Comparison of ENCODE assay signal across 22 mouse cellular contexts in genomic region chr9:86985105-86985504, GRCm38 (mm10). TPM values are rescaled to one million over a fixed set of nuclear protein-coding genes. Genes with fewer than 3 reads are reported as not detected.
"Had no signal": no experiment of that assay in that cellular context is flagged by ENCODE, and none has a peak within 500 bp of the region (broad histone marks: within the 10 kb centered on the region; RNA-seq: fewer than 3 reads in every experiment).

No protein-coding gene starts in this region.

- H3K4me2 ChIP-seq: lung, embryonic 15.5 days; midbrain, embryonic 12.5 days; neural tube, embryonic 13.5 days; neural tube, embryonic 15.5 days had no signal

- H3K27ac ChIP-seq: lung, embryonic 15.5 days; midbrain, embryonic 10.5 days; midbrain, embryonic 12.5 days; neural tube, embryonic 13.5 days; neural tube, embryonic 15.5 days had no signal

- H3K36me3 ChIP-seq: lung, embryonic 15.5 days; midbrain, embryonic 10.5 days; midbrain, embryonic 12.5 days; neural tube, embryonic 13.5 days; neural tube, embryonic 15.5 days had no signal

- H3K9ac ChIP-seq: lung, embryonic 15.5 days; midbrain, embryonic 12.5 days; neural tube, embryonic 13.5 days; neural tube, embryonic 15.5 days had no signal

- H3K9me3 ChIP-seq: lung, embryonic 15.5 days; midbrain, embryonic 10.5 days; midbrain, embryonic 12.5 days; neural tube, embryonic 13.5 days; neural tube, embryonic 15.5 days had no signal

- DNase-seq: lung, adult 18-20 months; lung, postnatal 14 days; lung, postnatal 36 days; midbrain, embryonic 14.5 days; retina, postnatal 1 day; right cerebral cortex, adult 18-20 months; right cerebral cortex, postnatal 25 days; right cerebral cortex, postnatal 4 days; spleen, adult 18-20 months; thymus, adult 18-20 months; thymus, postnatal 14 days; thymus, postnatal 36 days had no signal

- H3K4me3 ChIP-seq: lung, embryonic 15.5 days; midbrain, embryonic 10.5 days; midbrain, embryonic 12.5 days; myocyte; neural tube, embryonic 13.5 days; neural tube, embryonic 15.5 days had no signal

- ATAC-seq: lung, postnatal 0 days; midbrain, embryonic 16.5 days had no signal

- H3K27me3 ChIP-seq: lung, embryonic 15.5 days; midbrain, embryonic 12.5 days; neural tube, embryonic 13.5 days; neural tube, embryonic 15.5 days had no signal

- H3K4me1 ChIP-seq: midbrain, embryonic 12.5 days; neural tube, embryonic 15.5 days had no signal

RNA-seq across cellular contexts. Expression of gene Ripply2, which starts 30.2 kb away (rescaled TPM):
- polyA plus RNA-seq: lung, embryonic 15.5 days; lung, postnatal 0 days; myocyte; small intestine, adult 2 months; thymus, postnatal 0 days had no signal
